Mouse (Mus musculus): ENCODE measurements at regions not wholly inside any gene's neighbourhood (a gene's known extent, or its start where the extent isn't known, plus 50 kb on each side); places are given as distances from the start of the nearest gene placed in this dataset.
A peak's percentile ranks its signal among the peaks of the same experiment; 100 is the strongest.

DNA sequence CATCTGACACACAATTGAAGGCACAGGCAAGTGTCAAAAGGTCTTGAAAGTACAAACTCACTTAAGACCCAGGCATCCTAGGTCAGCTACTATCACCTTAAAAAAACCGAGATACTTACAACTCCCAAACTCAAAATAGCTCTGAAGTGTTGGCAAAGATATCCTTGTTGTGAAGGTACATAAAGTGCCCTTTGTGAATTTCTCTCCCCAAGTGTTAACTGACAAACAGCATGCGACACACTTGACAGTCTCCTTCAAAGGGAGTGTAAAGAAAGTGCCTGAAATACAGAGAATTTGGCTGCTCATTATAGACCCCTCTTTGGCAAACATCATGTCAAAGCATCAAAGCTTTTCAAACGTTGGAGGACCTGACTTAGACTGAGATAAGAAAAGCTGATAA lies 2634.2 kb downstream of the 9330182O14Rik start:
- DNase-seq (ENCODE audit: low spot score in 2 of 2), result no peak

DNA sequence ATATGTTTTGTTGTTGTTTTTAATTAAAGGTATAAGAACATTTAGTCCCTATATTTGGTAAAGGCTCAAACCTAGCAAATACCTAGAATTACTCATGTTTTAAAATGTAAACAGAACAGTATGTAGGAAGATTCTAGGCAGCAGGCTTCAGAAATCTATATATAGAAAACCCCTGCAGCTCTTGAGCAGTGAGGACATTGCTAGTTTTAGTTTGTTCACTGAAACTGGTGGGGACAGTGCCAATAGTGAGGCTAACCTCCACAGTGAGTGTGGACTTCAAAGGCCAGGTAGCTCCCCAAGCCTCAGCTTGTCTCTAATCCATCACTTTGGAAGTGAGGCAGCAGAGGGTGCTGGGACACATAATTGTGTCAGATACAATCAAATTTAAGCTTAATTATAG lies 2645.7 kb downstream of the 9330182O14Rik start:
- no peak for DNase-seq (ENCODE audit: low spot score in 2 of 2)

DNA sequence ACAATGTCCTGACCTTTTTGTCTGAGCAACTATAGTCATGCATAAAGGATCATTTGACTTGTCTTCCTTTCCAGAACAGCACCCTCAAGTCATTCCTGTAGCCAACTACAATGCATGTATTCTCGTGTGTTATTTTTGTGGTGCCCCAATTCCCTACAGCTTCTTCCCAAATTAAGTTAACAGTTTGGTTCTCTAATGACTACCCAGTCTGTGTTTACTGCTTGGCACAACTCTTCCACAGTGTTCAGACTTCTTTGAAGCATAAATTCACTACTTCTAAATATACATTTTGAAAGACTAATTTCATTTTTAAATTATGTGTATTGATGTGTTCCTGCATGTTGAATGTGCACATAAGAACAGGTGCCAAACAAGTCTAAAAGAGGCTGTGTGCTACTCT lies 2667.1 kb downstream of the 9330182O14Rik start:
- DNase-seq (ENCODE audit: low spot score in 2 of 2), result no peak

DNA sequence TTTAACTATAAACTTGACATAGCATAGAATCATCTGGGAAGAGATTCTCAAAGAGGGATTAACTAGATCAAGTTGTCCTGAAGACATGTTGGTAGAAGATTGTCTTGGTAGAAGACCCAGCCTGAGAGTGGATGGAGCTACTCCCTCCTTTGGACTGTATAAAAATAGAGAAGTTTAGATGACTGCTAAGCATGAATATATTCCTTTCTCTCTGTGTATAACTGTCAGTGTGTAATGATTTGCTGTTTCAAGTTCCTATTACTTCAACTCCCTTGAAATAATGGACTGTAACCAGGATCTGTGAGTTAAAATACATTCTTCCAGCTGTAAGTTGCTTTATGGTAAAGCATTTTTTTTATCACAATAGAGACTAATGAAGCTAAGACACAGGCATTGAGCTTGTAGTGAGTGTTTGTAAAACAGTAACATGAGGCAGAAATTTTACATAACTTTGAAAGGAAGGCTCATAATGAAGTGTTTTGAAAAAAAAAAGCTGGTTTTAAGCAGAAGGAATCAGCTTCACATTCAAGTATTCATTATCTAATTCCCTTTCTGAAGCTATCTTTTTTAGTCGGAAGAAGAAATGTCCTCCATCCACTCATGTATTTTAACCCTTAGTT lies 2676.8 kb downstream of the 9330182O14Rik start:
- no peak for DNase-seq (ENCODE audit: low spot score in 2 of 2)

DNA sequence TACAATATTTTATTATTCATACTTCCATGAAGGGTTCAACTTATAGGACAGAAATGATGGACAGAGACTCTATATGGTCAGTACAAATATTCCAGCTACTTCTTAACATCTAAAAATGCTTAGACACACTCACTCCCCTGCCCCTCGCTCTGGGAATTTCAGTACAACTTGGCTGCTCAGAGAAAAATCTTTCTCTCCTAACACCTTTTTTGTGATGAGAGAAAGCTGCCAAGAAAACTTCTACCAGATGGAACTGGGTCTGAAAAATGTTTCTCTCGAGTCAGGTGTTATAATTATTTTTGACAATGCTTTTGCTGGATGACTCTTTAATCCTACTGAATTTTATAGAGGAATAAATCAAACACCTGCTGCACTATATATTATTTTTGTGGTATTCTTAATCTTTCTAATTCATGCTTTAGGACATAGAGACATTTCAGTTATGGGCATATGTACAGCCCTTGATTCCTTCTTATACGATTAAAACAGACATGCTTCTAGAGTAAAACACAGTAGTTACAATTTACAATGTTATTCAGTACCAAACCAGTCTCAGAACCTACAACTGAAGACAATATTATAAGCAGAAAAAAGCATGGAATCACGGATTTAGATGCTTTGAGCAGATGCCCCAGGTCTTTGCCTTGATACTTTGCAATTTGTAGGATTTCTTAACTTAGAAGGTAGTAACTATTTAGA lies 2681.0 kb downstream of the 9330182O14Rik start:
- DNase-seq (ENCODE audit: low spot score in 2 of 2), result no peak

DNA sequence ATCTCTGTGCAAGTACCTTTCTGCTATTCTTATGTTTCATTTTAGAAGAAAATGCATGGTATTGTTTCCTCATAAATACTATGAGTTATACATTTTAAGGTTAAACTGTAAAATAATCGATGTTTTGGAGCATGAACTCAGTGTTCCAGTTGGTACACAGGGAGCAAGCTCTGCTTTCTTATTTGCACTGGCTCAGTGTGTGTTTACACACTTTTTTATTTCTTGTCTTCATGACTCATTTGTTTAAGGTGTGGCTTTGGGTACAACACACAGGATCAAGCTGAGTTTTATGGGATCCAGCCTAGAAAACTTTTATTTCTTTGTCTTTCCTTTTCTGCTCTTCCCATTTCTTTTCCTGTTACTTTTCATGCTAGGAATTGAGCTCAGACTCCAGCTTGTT lies 2704.7 kb downstream of the 9330182O14Rik start:
- DNase-seq (ENCODE audit: low spot score in 2 of 2), result no peak

DNA sequence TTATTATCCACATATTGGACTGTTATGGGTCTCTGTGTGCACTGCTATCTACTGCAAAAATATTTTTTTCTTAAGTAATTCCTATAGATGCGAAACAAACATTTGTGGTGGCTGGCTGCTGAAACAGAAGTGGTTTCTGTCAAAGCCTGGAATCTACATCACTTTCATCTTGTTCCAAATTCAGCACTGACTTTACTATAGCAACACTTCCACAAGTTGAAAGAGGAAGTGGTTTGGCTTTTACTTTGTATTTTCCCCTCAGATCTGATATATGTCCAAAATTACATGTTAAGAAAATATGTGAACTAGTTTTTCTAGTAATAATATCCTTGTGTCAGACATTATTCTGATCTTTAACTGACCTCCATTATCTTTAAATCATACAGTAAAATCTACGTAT lies 2715.8 kb downstream of the 9330182O14Rik start:
- no peak for DNase-seq (ENCODE audit: low spot score in 2 of 2)

DNA sequence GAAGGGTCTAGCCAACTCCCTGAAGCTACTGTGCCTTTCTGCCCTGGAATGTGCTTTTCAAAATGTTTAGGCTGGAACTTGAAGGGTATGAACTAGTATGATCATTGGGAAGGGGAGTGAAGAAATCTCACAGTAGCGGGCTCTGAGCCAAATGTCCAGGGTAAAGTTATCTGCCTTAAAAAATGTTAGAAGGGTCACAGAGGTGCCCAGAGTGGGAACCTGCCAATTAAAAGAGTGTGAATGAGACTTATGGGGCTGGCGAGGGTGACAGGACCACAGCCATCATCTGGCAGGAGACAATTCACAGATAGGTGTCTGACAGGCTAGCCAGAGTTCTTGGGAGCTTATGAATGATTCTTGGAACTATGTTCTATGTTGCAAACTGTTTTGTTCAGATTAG lies 2738.3 kb downstream of the 9330182O14Rik start:
- no peak for DNase-seq (ENCODE audit: low spot score in 2 of 2)

GRCm38 (mm10) chr15:42894611-42895010 lies 2760.4 kb downstream of the 9330182O14Rik start:
- no peak for DNase-seq (ENCODE audit: low spot score in 2 of 2)

DNA sequence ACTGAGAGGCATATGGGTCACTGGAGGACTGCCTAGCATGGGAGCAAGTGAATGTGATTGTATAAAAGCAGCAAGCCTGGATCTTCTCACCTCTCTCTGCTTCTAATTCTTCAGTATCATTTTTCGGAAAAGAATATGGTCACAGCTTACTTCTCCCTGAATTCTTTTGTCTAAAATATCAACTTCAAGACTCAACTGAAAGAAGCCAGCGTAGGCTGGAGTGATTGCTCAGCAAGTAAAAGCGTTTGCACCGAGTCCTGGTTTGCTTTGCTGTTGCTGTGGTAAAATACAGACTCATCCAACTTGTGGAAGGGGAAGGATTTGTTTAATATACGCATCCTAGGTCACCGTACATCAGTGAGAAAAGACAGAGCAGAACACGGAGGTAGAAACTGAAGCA lies 2765.9 kb downstream of the 9330182O14Rik start:
- no peak for DNase-seq (ENCODE audit: low spot score in 2 of 2)

GRCm38 (mm10) chr15:42901782-42902181 lies 2767.6 kb downstream of the 9330182O14Rik start:
- no peak for DNase-seq (ENCODE audit: low spot score in 2 of 2)

DNA sequence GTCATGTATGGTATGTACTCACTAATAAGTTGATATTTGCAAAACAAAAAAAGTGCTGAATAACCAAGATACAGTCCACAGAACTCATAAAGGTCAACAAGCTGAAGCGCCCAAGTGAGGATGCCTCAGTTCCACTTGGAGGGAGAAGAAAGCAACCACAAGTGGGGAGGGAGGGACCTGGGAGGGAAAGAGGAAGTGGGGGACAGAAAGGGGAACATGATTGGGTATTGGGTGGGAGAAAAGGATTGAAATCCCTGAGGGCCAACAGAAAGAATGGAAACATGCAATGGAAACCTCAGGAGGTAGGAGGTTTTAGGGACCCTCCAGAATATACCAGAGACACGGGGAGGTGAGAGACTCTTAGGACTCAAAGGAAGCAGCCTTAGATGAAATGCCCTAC lies 2777.2 kb downstream of the 9330182O14Rik start:
- DNase-seq (ENCODE audit: low spot score in 2 of 2), result no peak

DNA sequence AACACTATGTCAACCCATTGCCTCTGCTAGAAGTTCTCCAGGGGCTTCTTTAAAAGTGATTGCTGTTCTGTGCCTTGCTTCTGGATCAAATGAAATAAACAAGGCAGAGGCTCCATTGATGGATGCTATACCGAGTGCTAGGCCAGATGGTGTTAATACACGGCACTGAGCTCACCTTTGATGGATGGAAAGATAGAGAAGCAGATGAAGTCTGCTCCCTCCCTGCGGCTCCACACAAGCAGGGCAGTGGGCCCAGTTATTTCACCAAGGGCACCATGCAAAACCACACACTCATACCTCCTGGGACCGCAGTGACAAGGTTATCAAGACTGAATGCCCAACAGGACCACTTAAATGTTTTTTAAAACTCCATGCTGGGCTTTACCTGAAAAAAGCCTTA lies 2778.7 kb downstream of the 9330182O14Rik start:
- DNase-seq (ENCODE audit: low spot score in 2 of 2), result no peak

DNA sequence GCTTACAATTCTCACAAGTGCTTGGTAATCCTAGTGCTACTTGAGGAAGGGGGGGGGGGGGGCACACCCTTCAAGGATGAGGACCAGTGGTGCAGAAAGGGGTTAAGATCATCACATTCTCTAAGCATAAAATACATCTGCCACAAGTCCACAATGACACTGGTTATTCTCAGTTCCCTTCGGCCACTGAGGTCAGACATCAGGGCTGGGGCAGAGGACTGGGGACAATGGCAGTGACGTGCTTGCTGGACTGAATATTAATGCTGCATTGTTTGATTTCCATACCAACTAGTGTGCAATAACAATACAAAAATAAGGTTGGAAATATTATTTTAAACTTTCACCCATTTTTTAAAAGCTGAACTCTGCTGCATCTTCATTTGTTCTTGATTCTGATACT lies 2779.1 kb downstream of the 9330182O14Rik start:
- DNase-seq (ENCODE audit: low spot score in 2 of 2), result no peak

- peak in 1 of 2 experiments; percentile 43 for DNase-seq (ENCODE audit: low spot score in 2 of 2)
These were observed 2779.9 kb downstream of the 9330182O14Rik start for GRCm38 (mm10) chr15:42914099-42914498.

DNA sequence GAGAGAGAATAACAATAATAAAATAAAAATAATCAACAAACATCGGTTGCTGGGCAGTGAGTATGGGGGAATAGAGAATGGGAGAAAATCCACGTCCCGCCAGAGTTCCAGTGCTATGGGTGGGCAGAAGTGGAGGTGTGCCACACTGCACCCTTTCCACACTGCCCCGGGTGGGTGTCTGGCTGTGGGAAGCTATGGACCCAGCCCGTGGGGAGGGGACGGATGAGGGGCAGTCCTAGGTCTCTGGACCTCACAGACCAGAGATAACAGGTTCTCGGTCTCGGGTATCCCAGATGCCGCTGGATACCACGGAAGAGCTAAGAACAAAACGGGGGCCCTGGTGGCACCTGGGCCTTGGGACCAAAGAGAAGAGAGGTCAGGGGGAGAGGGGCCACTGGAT lies 2781.0 kb downstream of the 9330182O14Rik start:
- no peak for DNase-seq (ENCODE audit: low spot score in 2 of 2)

- DNase-seq (ENCODE audit: low spot score in 2 of 2), result no peak
These were observed 2787.5 kb downstream of the 9330182O14Rik start for GRCm38 (mm10) chr15:42921618-42922017.

GRCm38 (mm10) chr15:42928331-42928730 lies 2794.2 kb downstream of the 9330182O14Rik start:
- DNase-seq (ENCODE audit: low spot score in 2 of 2), result no peak

- DNase-seq (ENCODE audit: low spot score in 2 of 2), result no peak
These were observed 2810.4 kb downstream of the 9330182O14Rik start for GRCm38 (mm10) chr15:42944610-42945009.

GRCm38 (mm10) chr15:42955167-42955566 lies 2821.0 kb downstream of the 9330182O14Rik start:
- DNase-seq (ENCODE audit: low spot score in 2 of 2), result no peak

DNA sequence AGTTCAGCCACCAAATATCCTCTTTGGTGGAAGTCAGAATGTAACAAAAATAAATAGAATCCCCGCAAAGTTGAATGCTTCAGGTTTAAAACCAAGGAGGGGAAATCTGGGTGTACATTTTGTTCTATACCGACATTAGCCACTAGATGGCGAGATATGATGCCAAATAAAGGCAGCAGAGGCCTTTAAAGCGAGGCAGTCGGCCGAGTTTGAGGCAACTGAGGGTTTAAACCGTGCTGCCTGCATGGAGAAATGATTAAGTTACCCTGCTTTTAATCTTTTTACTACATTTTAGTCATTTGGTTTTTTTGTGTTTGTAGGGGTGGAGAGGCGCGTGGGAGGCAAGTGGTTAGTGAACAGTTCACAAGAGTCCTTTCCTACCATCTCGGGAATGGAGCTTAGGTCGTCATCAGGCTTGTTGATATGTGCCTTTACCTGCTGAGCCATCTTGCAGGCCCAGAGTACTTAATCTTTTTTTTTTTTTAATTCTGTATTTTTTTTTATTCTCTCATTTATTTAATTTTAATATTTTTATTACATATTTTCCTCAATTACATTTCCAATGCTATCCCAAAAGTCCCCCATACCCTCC lies 2828.7 kb downstream of the 9330182O14Rik start:
- peak; percentile 15 to 16 for DNase-seq (ENCODE audit: low spot score in 2 of 2)

- DNase-seq (ENCODE audit: low spot score in 2 of 2), result no peak
These were observed 2831.1 kb downstream of the 9330182O14Rik start for GRCm38 (mm10) chr15:42965314-42965713.
